Mouse (Mus musculus): Measurements from ENCODE around the gene Ar. TPM values are rescaled to one million over a fixed set of nuclear protein-coding genes. Genes with fewer than 3 reads are reported as not detected.

Gene Ar
- polyA plus RNA-seq (2015; fragmentation: Nextera tagmentation; extraction: Ambion mirVana) = 0.04 and 0.05 TPM in 2 replicates

DNA sequence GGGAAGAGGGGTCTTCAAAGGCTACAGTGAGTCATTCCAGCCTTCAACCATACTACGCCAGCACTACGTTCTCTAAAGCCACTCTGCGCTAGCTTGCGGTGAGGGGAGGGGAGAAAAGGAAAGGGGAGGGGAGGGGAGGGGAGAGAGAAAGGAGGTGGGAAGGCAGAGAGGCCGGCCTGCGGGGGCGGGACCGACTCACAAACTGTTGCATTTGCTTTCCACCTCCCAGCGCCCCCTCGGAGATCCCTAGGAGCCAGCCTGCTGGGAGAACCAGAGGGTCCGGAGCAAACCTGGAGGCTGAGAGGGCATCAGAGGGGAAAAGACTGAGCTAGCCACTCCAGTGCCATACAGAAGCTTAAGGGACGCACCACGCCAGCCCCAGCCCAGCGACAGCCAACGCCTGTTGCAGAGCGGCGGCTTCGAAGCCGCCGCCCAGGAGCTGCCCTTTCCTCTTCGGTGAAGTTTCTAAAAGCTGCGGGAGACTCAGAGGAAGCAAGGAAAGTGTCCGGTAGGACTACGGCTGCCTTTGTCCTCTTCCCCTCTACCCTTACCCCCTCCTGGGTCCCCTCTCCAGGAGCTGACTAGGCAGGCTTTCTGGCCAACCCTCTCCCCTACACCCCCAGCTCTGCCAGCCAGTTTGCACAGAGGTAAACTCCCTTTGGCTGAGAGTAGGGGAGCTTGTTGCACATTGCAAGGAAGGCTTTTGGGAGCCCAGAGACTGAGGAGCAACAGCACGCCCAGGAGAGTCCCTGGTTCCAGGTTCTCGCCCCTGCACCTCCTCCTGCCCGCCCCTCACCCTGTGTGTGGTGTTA is at the start of gene Ar:
Ar (plus strand) TSS at position 239 of the 812 bp plus-strand sequence.
- H3K4me1 ChIP-seq (replicated peaks) = peaks cover 10% of the 10 kb centered on the region
- H3K27ac ChIP-seq = no peak within 1 kb of the TSS
- no peaks in the 10 kb centered on the region for H3K36me3 ChIP-seq
- peak within 1 kb of the TSS; percentile 44 for H3K4me3 ChIP-seq
- no peaks in the 10 kb centered on the region for H3K9me3 ChIP-seq
- peak; percentile 27; the same call in 1 of the 2 replicates for ATAC-seq (ENCODE audit: low FRiP score)
- H3K9ac ChIP-seq = no peak within 1 kb of the TSS; the same call in 1 of the 2 replicates
- peak within 1 kb of the TSS; percentile 67 for H3K4me2 ChIP-seq
- H3K27me3 ChIP-seq = peaks cover 56% of the 10 kb centered on the region
- WGBS = 18% methylated on average over 18 of the region's 27 CpGs

DNA sequence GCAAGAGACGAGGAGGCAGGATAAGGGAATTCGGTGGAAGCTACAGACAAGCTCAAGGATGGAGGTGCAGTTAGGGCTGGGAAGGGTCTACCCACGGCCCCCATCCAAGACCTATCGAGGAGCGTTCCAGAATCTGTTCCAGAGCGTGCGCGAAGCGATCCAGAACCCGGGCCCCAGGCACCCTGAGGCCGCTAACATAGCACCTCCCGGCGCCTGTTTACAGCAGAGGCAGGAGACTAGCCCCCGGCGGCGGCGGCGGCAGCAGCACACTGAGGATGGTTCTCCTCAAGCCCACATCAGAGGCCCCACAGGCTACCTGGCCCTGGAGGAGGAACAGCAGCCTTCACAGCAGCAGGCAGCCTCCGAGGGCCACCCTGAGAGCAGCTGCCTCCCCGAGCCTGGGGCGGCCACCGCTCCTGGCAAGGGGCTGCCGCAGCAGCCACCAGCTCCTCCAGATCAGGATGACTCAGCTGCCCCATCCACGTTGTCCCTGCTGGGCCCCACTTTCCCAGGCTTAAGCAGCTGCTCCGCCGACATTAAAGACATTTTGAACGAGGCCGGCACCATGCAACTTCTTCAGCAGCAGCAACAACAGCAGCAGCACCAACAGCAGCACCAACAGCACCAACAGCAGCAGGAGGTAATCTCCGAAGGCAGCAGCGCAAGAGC is 1.3 kb downstream of the Ar start:
- 28% methylated on average over 30 of the region's 30 CpGs for WGBS
- H3K27ac ChIP-seq = no peak overlapping the region
- H3K9me3 ChIP-seq = no peaks in the 10 kb centered on the region
- peaks cover 56% of the 10 kb centered on the region for H3K27me3 ChIP-seq
- H3K9ac ChIP-seq = peak overlapping the region; percentile 60
- peak; percentile 68 for ATAC-seq (ENCODE audit: low FRiP score)
- H3K4me2 ChIP-seq = peak overlapping the region; percentile 67
- H3K36me3 ChIP-seq = no peaks in the 10 kb centered on the region
- H3K4me1 ChIP-seq (replicated peaks) = peaks cover 10% of the 10 kb centered on the region
- peak overlapping the region; percentile 44 for H3K4me3 ChIP-seq

- peaks cover 56% of the 10 kb centered on the region for H3K27me3 ChIP-seq
- H3K9ac ChIP-seq = peak overlapping the region; percentile 60
- WGBS = 24% methylated on average over 33 of the region's 33 CpGs
- no peak overlapping the region for H3K27ac ChIP-seq
- peak overlapping the region; percentile 44 for H3K4me3 ChIP-seq
- peak; percentile 49 for ATAC-seq (ENCODE audit: low FRiP score)
- H3K4me2 ChIP-seq = peak overlapping the region; percentile 67
- H3K9me3 ChIP-seq = no peaks in the 10 kb centered on the region
- no peaks in the 10 kb centered on the region for H3K36me3 ChIP-seq
- peaks cover 10% of the 10 kb centered on the region for H3K4me1 ChIP-seq (replicated peaks)
Observed at GRCm38 (mm10) chrX:98150393-98151119, 2.0 kb downstream of the Ar start.

GRCm38 (mm10) chrX:98189759-98190158 is 41.2 kb downstream of the Ar start:
- no peak overlapping the region for H3K27ac ChIP-seq
- no peak for ATAC-seq (ENCODE audit: low FRiP score)
- no peak overlapping the region for H3K9ac ChIP-seq
- no peaks in the 10 kb centered on the region for H3K4me1 ChIP-seq (replicated peaks)
- no peaks in the 10 kb centered on the region for H3K36me3 ChIP-seq
- H3K27me3 ChIP-seq = no peaks in the 10 kb centered on the region
- no peaks in the 10 kb centered on the region for H3K9me3 ChIP-seq
- H3K4me2 ChIP-seq = no peak overlapping the region
- H3K4me3 ChIP-seq = no peak overlapping the region

DNA sequence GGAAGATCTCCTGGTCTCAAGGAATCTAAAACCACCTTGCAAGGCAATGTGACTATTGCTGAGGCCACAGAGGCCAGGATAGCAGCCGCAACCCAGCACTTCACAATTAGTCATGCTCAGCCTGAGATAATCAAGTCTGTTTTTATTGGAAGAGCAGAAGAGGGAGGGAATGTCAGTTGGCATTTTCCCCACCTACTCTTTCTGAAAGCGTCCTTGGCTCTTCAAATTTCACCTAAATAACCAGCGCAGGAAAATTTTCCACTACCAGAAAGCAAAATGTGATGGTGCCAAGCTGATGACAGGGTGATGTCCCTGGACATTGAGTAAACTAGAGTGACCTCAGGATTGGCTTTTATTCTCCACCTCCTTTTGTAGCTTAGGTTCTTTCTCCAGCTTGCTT is 57.2 kb downstream of the Ar start:
- Histone ChIP-seq H3K27ac (no peak overlapping the region), H3K9me3 (no peaks in the 10 kb centered on the region), H3K9ac (no peak overlapping the region), H3K4me3 (no peak overlapping the region), H3K27me3 (no peaks in the 10 kb centered on the region), H3K36me3 (no peaks in the 10 kb centered on the region), H3K4me2 (no peak overlapping the region), H3K4me1 (replicated peaks) (no peaks in the 10 kb centered on the region)
- WGBS = 53% methylated on average over 3 of the region's 3 CpGs
- no peak for ATAC-seq (ENCODE audit: low FRiP score)

DNA sequence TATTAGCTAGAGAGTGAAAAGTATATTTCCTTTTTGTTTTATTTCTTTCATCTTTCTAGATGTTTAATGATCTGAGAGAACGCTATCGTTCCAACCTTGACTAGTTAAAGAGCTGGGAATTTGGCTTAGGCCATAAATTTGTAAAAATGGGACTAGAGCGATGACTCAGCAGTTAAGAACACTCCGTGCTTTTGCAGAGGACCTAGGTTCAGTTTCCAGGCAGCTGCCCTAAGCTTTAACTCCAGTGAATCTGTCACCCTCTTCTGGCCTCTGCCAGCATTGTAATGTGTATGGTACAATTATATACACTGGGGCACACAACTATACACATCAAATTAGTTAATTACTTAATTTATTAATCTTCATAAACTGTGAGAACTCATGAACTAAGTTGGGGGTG is 58.6 kb downstream of the Ar start:
- ATAC-seq (ENCODE audit: low FRiP score) = no peak
- 75% methylated on average over 4 of the region's 4 CpGs for WGBS
- Histone ChIP-seq H3K9ac (no peak overlapping the region), H3K9me3 (no peaks in the 10 kb centered on the region), H3K4me1 (replicated peaks) (no peaks in the 10 kb centered on the region), H3K36me3 (no peaks in the 10 kb centered on the region), H3K27ac (no peak overlapping the region), H3K4me3 (no peak overlapping the region), H3K4me2 (no peak overlapping the region), H3K27me3 (no peaks in the 10 kb centered on the region)

- H3K27me3 ChIP-seq = no peaks in the 10 kb centered on the region
- no peak overlapping the region for H3K27ac ChIP-seq
- H3K9me3 ChIP-seq = no peaks in the 10 kb centered on the region
- H3K9ac ChIP-seq = no peak overlapping the region
- no peak for ATAC-seq (ENCODE audit: low FRiP score)
- H3K4me2 ChIP-seq = no peak overlapping the region
- 76% methylated on average over 1 of the region's 1 CpGs for WGBS
- no peaks in the 10 kb centered on the region for H3K4me1 ChIP-seq (replicated peaks)
- H3K36me3 ChIP-seq = no peaks in the 10 kb centered on the region
- no peak overlapping the region for H3K4me3 ChIP-seq
Observed at GRCm38 (mm10) chrX:98216103-98216502, 67.5 kb downstream of the Ar start.

- no peaks in the 10 kb centered on the region for H3K4me1 ChIP-seq (replicated peaks)
- no peak overlapping the region for H3K4me3 ChIP-seq
- H3K9ac ChIP-seq = no peak overlapping the region
- 89% methylated on average over 4 of the region's 4 CpGs for WGBS
- ATAC-seq (ENCODE audit: low FRiP score) = no peak
- no peak overlapping the region for H3K4me2 ChIP-seq
- no peak overlapping the region for H3K27ac ChIP-seq
- H3K36me3 ChIP-seq = no peaks in the 10 kb centered on the region
- H3K27me3 ChIP-seq = no peaks in the 10 kb centered on the region
- no peaks in the 10 kb centered on the region for H3K9me3 ChIP-seq
Observed at GRCm38 (mm10) chrX:98239011-98239410, 90.4 kb downstream of the Ar start.

- no peak overlapping the region for H3K9ac ChIP-seq
- 94% methylated on average over 2 of the region's 2 CpGs for WGBS
- no peak for ATAC-seq (ENCODE audit: low FRiP score)
- no peak overlapping the region for H3K4me2 ChIP-seq
- H3K4me1 ChIP-seq (replicated peaks) = no peaks in the 10 kb centered on the region
- H3K27ac ChIP-seq = no peak overlapping the region
- no peaks in the 10 kb centered on the region for H3K9me3 ChIP-seq
- no peaks in the 10 kb centered on the region for H3K27me3 ChIP-seq
- H3K4me3 ChIP-seq = no peak overlapping the region
- H3K36me3 ChIP-seq = no peaks in the 10 kb centered on the region
Observed at GRCm38 (mm10) chrX:98245108-98245507, 96.5 kb downstream of the Ar start.

- Histone ChIP-seq H3K4me1 (replicated peaks) (no peaks in the 10 kb centered on the region), H3K27me3 (no peaks in the 10 kb centered on the region; the same call in 1 of the 2 replicates), H3K9me3 (no peaks in the 10 kb centered on the region), H3K4me3 (no peak overlapping the region), H3K36me3 (no peaks in the 10 kb centered on the region), H3K27ac (no peak overlapping the region), H3K9ac (no peak overlapping the region), H3K4me2 (no peak overlapping the region)
- WGBS = 77% methylated on average over 4 of the region's 4 CpGs
- no peak for ATAC-seq (ENCODE audit: low FRiP score)
Observed at GRCm38 (mm10) chrX:98248363-98248762, 99.8 kb downstream of the Ar start.

DNA sequence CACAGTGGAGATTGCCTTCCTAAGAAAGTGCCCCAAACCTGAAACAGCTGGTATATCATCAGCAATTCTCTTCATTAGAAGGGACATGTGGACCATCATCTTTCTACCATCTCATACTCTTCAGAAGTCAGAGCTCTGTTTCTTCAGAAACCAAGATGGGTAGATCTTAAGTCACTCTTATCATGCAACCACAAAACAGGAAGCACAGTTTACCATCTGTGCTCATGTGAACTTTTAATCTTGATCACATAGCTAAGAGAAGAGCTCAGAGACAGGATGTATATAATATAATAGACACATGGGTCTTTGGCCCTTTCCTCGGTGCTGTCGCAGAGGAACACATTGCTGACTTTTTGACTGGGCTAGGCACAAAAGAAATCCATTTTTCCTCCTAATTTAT is 111.1 kb downstream of the Ar start:
- Histone ChIP-seq H3K4me2 (no peak overlapping the region), H3K9ac (no peak overlapping the region), H3K4me1 (replicated peaks) (no peaks in the 10 kb centered on the region), H3K27me3 (no peaks in the 10 kb centered on the region), H3K27ac (no peak overlapping the region), H3K36me3 (no peaks in the 10 kb centered on the region), H3K9me3 (no peaks in the 10 kb centered on the region), H3K4me3 (no peak overlapping the region)
- no peak for ATAC-seq (ENCODE audit: low FRiP score)
- WGBS = 89% methylated on average over 2 of the region's 2 CpGs

DNA sequence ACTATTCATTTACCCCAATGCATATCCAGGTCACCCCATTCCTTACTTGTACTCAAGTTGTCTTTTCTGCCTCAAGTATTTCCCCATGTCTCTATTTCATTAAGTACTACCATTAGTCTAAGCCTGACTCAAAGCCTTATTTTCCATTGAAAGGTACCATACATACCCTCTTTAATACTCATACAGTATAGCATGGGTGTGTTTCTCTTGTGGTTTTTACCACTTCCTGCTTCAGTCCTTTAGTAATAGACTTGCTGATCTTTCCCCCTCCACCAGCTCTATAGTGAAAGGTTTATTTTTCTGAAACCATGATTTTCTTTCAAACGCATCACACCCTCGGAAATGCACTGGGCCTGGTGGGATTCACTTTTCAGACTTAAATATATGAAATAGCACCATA is 117.2 kb downstream of the Ar start:
- 95% methylated on average over 2 of the region's 2 CpGs for whole genome bisulfite sequencing
- no peaks in the 10 kb centered on the region for H3K9me3 ChIP-seq
- no peak overlapping the region for H3K4me3 ChIP-seq

More for the DNA sequence above, 117.2 kb downstream of the Ar start:
- Histone ChIP-seq H3K36me3 (no peaks in the 10 kb centered on the region), H3K27ac (no peak overlapping the region), H3K4me2 (no peak overlapping the region), H3K27me3 (no peaks in the 10 kb centered on the region), H3K4me1 (replicated peaks) (no peaks in the 10 kb centered on the region), H3K9ac (no peak overlapping the region)
- no peak for ATAC-seq (ENCODE audit: low FRiP score)

All from hindbrain, embryonic 13.5 days (tissue).